Mouse (Mus musculus) lung, postnatal 0 days (tissue): ENCODE data around the gene Prss47. TPM values are rescaled to one million over a fixed set of nuclear protein-coding genes. Genes with fewer than 3 reads are reported as not detected.

Experiments
- ATAC-seq: fragments of 200-750 bp; cut with Nextera tagmentation; 2 replicates; pipeline ENCODE4 v1.8.0; 2017; ENCODE audit warnings: moderate library complexity
- DNase-seq: peaks from one replicate; pipeline ENCODE4 v3.0.0-alpha.2; 2016; ENCODE audit warnings: low spot score
- H3K27ac ChIP-seq: fragments of 300-500 bp; sonication (generic); 2 replicates; pipeline ENCODE4 v1.5.1; 2014; ENCODE audit warnings: antibody characterized with exemption, mild to moderate bottlenecking, low read length, mixed read lengths
- H3K27me3 ChIP-seq: fragments of 300-500 bp; sonication (generic); replicated peaks from 2 replicates; pipeline ENCODE4 v1.6.1; 2014; ENCODE audit warnings: low read length, mixed read lengths; ENCODE audit not compliant: insufficient read depth
- H3K36me3 ChIP-seq: fragments of 300-500 bp; sonication (generic); 2 replicates; pipeline ENCODE4 v1.6.1; 2014; ENCODE audit warnings: low read length, mixed read lengths; ENCODE audit not compliant: insufficient read depth
- H3K4me1 ChIP-seq: fragments of 300-500 bp; sonication (generic); 2 replicates; pipeline ENCODE4 v1.6.1; 2014; ENCODE audit warnings: antibody characterized with exemption, low read depth, low read length, mixed read lengths; ENCODE audit not compliant: insufficient read depth
- H3K4me2 ChIP-seq: fragments of 300-500 bp; sonication (generic); replicated peaks from 2 replicates; pipeline ENCODE4 v1.6.1; 2014; ENCODE audit warnings: low read depth, mild to moderate bottlenecking, low read length, moderate library complexity, mixed read lengths
- H3K4me3 ChIP-seq: fragments of 300-500 bp; sonication (generic); 2 replicates; pipeline ENCODE4 v1.5.1; 2014; ENCODE audit warnings: low read depth, low read length
- H3K9ac ChIP-seq: fragments of 300-500 bp; sonication (generic); replicated peaks from 2 replicates; pipeline ENCODE4 v1.6.1; 2014; ENCODE audit warnings: low read depth, mild to moderate bottlenecking
- H3K9me3 ChIP-seq: fragments of 300-500 bp; sonication (generic); 2 replicates; pipeline ENCODE4 v1.6.1; 2016; ENCODE audit warnings: low read length, mixed read lengths
- CTCF ChIP-seq: IDR thresholded peaks from 2 replicates; pipeline ENCODE4 v1.5.1; 2016; ENCODE audit warnings: antibody characterized with exemption, mild to moderate bottlenecking
- EP300 ChIP-seq: IDR thresholded peaks from 2 replicates; pipeline ENCODE4 v1.6.1; 2016; ENCODE audit warnings: antibody characterized with exemption, mild to moderate bottlenecking, control low read depth
- WGBS: fragments of 180-500 bp; shearing (Covaris S2); extraction: QIAGEN DNeasy Blood & Tissue Kit; methylation state at CpG from one replicate; pipeline ENCODE4 v1.1.7; 2014; 5-methylcytosine and 5-hydroxymethylcytosine counted together
- polyA plus RNA-seq: library from polyadenylated mRNA; unstranded; fragments of >200 nt; fragmentation: Nextera tagmentation; extraction: Ambion mirVana; gene quantifications from 2 replicates; pipeline ENCODE4 v1.2.1, GENCODE M21; 2015

Prss47 gene
- not detected in 2 replicates for polyA plus RNA-seq

GRCm38 (mm10) chr13:65052660-65053059 lies at the start of gene Prss47:
Gene Prss47 (minus strand): TSS chr13:65052760.
- Histone ChIP-seq H3K4me1 (no peaks in the 10 kb centered on the region), H3K27ac (no peak within 1 kb of the TSS), H3K4me2 (no peak within 1 kb of the TSS), H3K9ac (no peak within 1 kb of the TSS), H3K4me3 (no peak within 1 kb of the TSS), H3K9me3 (no peaks in the 10 kb centered on the region), H3K36me3 (no peaks in the 10 kb centered on the region), H3K27me3 (no peaks in the 10 kb centered on the region)
- ATAC-seq (no peak), DNase-seq (no peak)
- WGBS, result 82% methylated on average over 9 of the region's 9 CpGs
- TF ChIP-seq CTCF (no peak), EP300 (no peak)

GRCm38 (mm10) chr13:65101232-65101631 lies 48.7 kb upstream of the Prss47 start:
- H3K27me3 ChIP-seq, result no peaks in the 10 kb centered on the region
- no peaks in the 10 kb centered on the region for H3K4me1 ChIP-seq
- H3K4me3 ChIP-seq, result no peak overlapping the region
- H3K27ac ChIP-seq, result no peak overlapping the region
- H3K36me3 ChIP-seq, result no peaks in the 10 kb centered on the region
- no peak overlapping the region for H3K4me2 ChIP-seq
- no peaks in the 10 kb centered on the region; the same call in 1 of the 2 replicates for H3K9me3 ChIP-seq
- ATAC-seq (no peak), DNase-seq (peak; percentile 10)
- TF ChIP-seq EP300 (no peak), CTCF (no peak)
- WGBS, result 88% methylated on average over 3 of the region's 3 CpGs
- no peak overlapping the region for H3K9ac ChIP-seq

DNA sequence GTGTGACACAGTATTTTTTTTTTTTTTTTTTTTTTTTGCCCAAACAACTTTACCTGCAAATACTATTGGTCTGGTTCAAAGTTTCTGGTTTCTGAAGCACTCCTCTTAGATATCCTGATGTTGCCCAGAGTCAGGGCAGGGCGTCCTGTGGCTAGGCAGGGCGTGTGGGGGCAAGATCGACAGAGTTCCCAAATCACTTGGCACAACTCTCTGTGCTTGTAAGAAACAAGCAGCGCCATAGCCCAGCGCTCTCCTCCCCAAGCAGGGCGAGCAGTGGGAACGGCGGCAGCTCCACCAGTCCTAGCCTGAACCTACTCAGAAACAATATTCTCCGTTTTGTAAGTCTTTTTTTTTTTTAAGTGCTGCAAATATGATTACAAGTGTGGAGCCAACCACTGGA lies 48.1 kb upstream of the Prss47 start:
- Histone ChIP-seq H3K9ac (no peak overlapping the region), H3K4me1 (no peaks in the 10 kb centered on the region), H3K36me3 (no peaks in the 10 kb centered on the region), H3K4me3 (no peak overlapping the region), H3K27ac (no peak overlapping the region), H3K9me3 (no peaks in the 10 kb centered on the region; the same call in 1 of the 2 replicates), H3K27me3 (no peaks in the 10 kb centered on the region), H3K4me2 (no peak overlapping the region)
- no peak for ATAC-seq
- 96% methylated on average over 9 of the region's 9 CpGs for WGBS
- TF ChIP-seq CTCF (no peak), EP300 (no peak)
- no peak for DNase-seq

DNA sequence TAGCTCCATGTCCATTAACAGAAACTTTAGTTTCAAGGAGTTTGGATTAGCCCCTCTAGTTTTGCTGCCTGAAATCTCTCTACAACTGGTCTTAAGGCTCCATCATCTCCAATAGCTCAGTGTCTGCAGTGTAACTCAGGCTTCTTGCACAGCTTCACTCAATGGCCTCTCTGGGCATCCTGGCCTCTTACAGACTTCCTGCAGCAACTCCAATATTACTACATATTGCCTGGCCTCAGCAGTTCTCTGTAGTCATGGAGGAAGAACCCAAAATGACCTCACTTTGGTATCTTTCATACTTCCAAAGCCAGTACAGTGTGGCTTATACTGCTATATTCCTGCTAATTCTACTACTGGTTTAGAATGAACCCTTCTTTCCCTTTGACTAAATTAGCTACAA lies 44.5 kb upstream of the Prss47 start:
- DNase-seq (no peak), ATAC-seq (no peak)
- H3K9me3 ChIP-seq, result no peaks in the 10 kb centered on the region
- H3K4me2 ChIP-seq, result no peak overlapping the region
- no peak overlapping the region for H3K27ac ChIP-seq
- H3K9ac ChIP-seq, result no peak overlapping the region
- H3K4me1 ChIP-seq, result no peaks in the 10 kb centered on the region
- TF ChIP-seq CTCF (no peak), EP300 (no peak)
- no peaks in the 10 kb centered on the region for H3K27me3 ChIP-seq
- no peak overlapping the region for H3K4me3 ChIP-seq
- H3K36me3 ChIP-seq, result no peaks in the 10 kb centered on the region

GRCm38 (mm10) chr13:65095923-65096322 lies 43.4 kb upstream of the Prss47 start:
- Histone ChIP-seq H3K4me1 (no peaks in the 10 kb centered on the region), H3K27ac (no peak overlapping the region), H3K36me3 (0 out of 2 replicates have a peak, but pooled peaks cover 4% of the 10 kb centered on the region), H3K9me3 (no peaks in the 10 kb centered on the region), H3K4me3 (no peak overlapping the region), H3K4me2 (no peak overlapping the region), H3K9ac (no peak overlapping the region), H3K27me3 (no peaks in the 10 kb centered on the region)
- 95% methylated on average over 4 of the region's 4 CpGs for WGBS
- TF ChIP-seq EP300, result no peak
- no peak for TF ChIP-seq CTCF
- ATAC-seq (no peak), DNase-seq (no peak)

DNA sequence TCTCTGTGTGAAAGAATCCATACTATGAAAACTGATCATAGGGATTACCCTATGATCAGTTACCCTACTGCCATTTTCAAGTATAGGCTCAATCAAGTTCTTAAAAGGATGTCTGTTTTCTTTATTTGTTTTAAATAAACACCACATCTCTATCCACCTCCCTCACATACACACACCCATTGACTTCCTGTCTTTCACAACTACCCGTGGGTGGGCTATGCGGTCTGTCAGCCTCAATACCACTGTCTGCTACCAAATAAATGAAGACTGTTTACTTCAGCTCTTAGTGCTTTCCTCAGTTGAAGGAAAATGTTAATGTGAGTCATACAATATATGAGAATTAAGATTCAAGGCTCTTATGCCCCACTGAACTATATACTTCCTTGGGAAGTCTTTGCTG lies 17.4 kb upstream of the Prss47 start:
- Histone ChIP-seq H3K9ac (no peak overlapping the region), H3K27me3 (no peaks in the 10 kb centered on the region), H3K4me2 (no peak overlapping the region), H3K36me3 (peaks cover 14% of the 10 kb centered on the region; the same call in 1 of the 2 replicates), H3K4me3 (no peak overlapping the region), H3K4me1 (no peaks in the 10 kb centered on the region), H3K9me3 (no peaks in the 10 kb centered on the region), H3K27ac (no peak overlapping the region)
- WGBS, result 70% methylated on average over 2 of the region's 2 CpGs
- DNase-seq, result no peak
- TF ChIP-seq CTCF, result no peak
- no peak for ATAC-seq

DNA sequence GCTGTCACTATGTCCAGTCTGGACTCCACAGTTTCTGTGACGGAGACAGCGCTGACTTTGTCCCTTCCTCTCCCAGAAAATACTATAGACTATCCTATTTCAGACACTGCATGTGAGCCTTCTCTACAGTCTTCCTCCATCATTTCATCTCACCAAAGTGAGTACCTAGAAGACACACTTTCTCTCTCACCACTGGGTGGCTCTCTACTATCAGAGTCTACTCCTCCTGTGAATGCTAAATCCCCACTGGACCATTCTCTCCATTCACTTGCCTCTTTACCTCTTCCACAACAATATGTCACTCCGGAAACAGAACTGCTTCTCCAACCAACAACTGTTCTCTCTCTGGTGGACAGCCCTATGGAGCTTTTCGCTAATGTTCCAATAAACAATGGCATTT lies 17.5 kb downstream of the Prss47 start:
- peak; percentile 24 for TF ChIP-seq CTCF
- no peak for TF ChIP-seq EP300
- WGBS, result 65% methylated on average over 4 of the region's 4 CpGs
- H3K4me3 ChIP-seq, result no peak overlapping the region
- no peak overlapping the region for H3K27ac ChIP-seq
- DNase-seq, result no peak
- H3K4me1 ChIP-seq, result no peaks in the 10 kb centered on the region
- ATAC-seq, result no peak
- H3K27me3 ChIP-seq, result no peaks in the 10 kb centered on the region
- no peaks in the 10 kb centered on the region for H3K36me3 ChIP-seq
- H3K9ac ChIP-seq, result no peak overlapping the region
- H3K4me2 ChIP-seq, result no peak overlapping the region
- H3K9me3 ChIP-seq, result no peaks in the 10 kb centered on the region
